Mouse (Mus musculus) embryonic facial prominence, embryonic 10.5 days (tissue): ENCODE measurements around the gene Atp2b4. TPM values are rescaled to one million over a fixed set of nuclear protein-coding genes. Genes with fewer than 3 reads are reported as not detected.
"Not testable (repeated sequence)": the region's sequence is repeated elsewhere in the genome, so short reads cannot be mapped to it uniquely, and the experiment has no call there.

Experiments
- DNase-seq: peaks from one replicate; pipeline ENCODE4 v3.0.0-alpha.2; 2017; ENCODE audit warnings: low spot score
- H3K27ac ChIP-seq: fragments of 300-500 bp; sonication (generic); replicated peaks from 2 replicates; pipeline ENCODE4 v1.5.1; 2016; ENCODE audit warnings: mild to moderate bottlenecking
- H3K27me3 ChIP-seq: fragments of 300-500 bp; sonication (generic); replicated peaks from 2 replicates; pipeline ENCODE4 v1.6.1; 2016; ENCODE audit warnings: low read depth, mild to moderate bottlenecking; ENCODE audit not compliant: poor library complexity, severe bottlenecking
- H3K36me3 ChIP-seq: fragments of 300-500 bp; sonication (generic); replicated peaks from 2 replicates; pipeline ENCODE4 v1.6.1; 2016; ENCODE audit warnings: mild to moderate bottlenecking, moderate library complexity
- H3K4me1 ChIP-seq: fragments of 300-500 bp; sonication (generic); 2 replicates; pipeline ENCODE4 v1.6.1; 2016
- H3K4me3 ChIP-seq: fragments of 300-500 bp; sonication (generic); 2 replicates; pipeline ENCODE4 v1.5.1; 2016; ENCODE audit warnings: mild to moderate bottlenecking, moderate library complexity
- H3K9me3 ChIP-seq: fragments of 300-500 bp; sonication (generic); 2 replicates; pipeline ENCODE4 v1.6.1; 2016; ENCODE audit warnings: mild to moderate bottlenecking
- WGBS: fragments of 180-500 bp; shearing (Covaris S2); methylation state at CpG from one replicate; pipeline ENCODE4 v1.1.7; 2016; 5-methylcytosine and 5-hydroxymethylcytosine counted together
- polyA plus RNA-seq: library from polyadenylated mRNA; unstranded; fragments of >200 nt; fragmentation: Nextera tagmentation; extraction: Ambion mirVana; gene quantifications from 2 replicates; pipeline ENCODE4 v1.2.1, GENCODE M21; 2016

Gene Atp2b4
- polyA plus RNA-seq, 1 experiment from 2014 or later = 5.2 TPM

GRCm38 (mm10) chr1:133670776-133671175, 130.1 kb downstream of the Atp2b4 start:
- no peak for DNase-seq
- Histone ChIP-seq H3K36me3 (no peaks in the 10 kb centered on the region), H3K27me3 (no peaks in the 10 kb centered on the region), H3K4me3 (no peak overlapping the region), H3K27ac (no peak overlapping the region), H3K4me1 (no peaks in the 10 kb centered on the region), H3K9me3 (no peaks in the 10 kb centered on the region)
- 85% methylated on average over 6 of the region's 6 CpGs for WGBS

- DNase-seq = no peak
- no peak overlapping the region for H3K27ac ChIP-seq
- no peaks in the 10 kb centered on the region for H3K9me3 ChIP-seq
- no peaks in the 10 kb centered on the region for H3K36me3 ChIP-seq
- no peaks in the 10 kb centered on the region for H3K27me3 ChIP-seq
- WGBS = 85% methylated on average over 12 of the region's 12 CpGs
- no peaks in the 10 kb centered on the region for H3K4me1 ChIP-seq
- no peak overlapping the region for H3K4me3 ChIP-seq
Observed at GRCm38 (mm10) chr1:133670190-133670589, 130.7 kb downstream of the Atp2b4 start.

GRCm38 (mm10) chr1:133668618-133669017, 132.2 kb downstream of the Atp2b4 start:
- H3K9me3 ChIP-seq = no peaks in the 10 kb centered on the region
- H3K27ac ChIP-seq = no peak overlapping the region
- DNase-seq = no peak
- no peaks in the 10 kb centered on the region for H3K27me3 ChIP-seq
- 87% methylated on average over 3 of the region's 3 CpGs for WGBS
- no peak overlapping the region for H3K4me3 ChIP-seq
- no peaks in the 10 kb centered on the region for H3K36me3 ChIP-seq
- H3K4me1 ChIP-seq = no peaks in the 10 kb centered on the region; the same call in 1 of the 2 replicates

- H3K27me3 ChIP-seq = no peaks in the 10 kb centered on the region
- WGBS = 34% methylated on average over 7 of the region's 7 CpGs
- H3K4me3 ChIP-seq = no peak overlapping the region
- no peaks in the 10 kb centered on the region for H3K36me3 ChIP-seq
- no peaks in the 10 kb centered on the region for H3K9me3 ChIP-seq
- H3K4me1 ChIP-seq = no peaks in the 10 kb centered on the region; the same call in 1 of the 2 replicates
- H3K27ac ChIP-seq = no peak overlapping the region
- no peak for DNase-seq
Observed at GRCm38 (mm10) chr1:133667721-133668120, 133.1 kb downstream of the Atp2b4 start.

GRCm38 (mm10) chr1:133665713-133666112, 135.1 kb downstream of the Atp2b4 start:
- not testable (repeated sequence) for H3K27ac ChIP-seq, H3K4me1 ChIP-seq, H3K36me3 ChIP-seq, H3K4me3 ChIP-seq, H3K27me3 ChIP-seq, DNase-seq, H3K9me3 ChIP-seq
- WGBS = 84% methylated on average over 7 of the region's 8 CpGs

- H3K27me3 ChIP-seq = no peaks in the 10 kb centered on the region
- H3K4me1 ChIP-seq = peaks cover 10% of the 10 kb centered on the region
- H3K9me3 ChIP-seq = no peaks in the 10 kb centered on the region
- no peak overlapping the region for H3K4me3 ChIP-seq
- peaks cover 3% of the 10 kb centered on the region for H3K36me3 ChIP-seq
- no peak overlapping the region for H3K27ac ChIP-seq
- no peak for DNase-seq
- 64% methylated on average over 11 of the region's 11 CpGs for WGBS
Observed at GRCm38 (mm10) chr1:133664203-133664970, 136.5 kb downstream of the Atp2b4 start.

- H3K27me3 ChIP-seq = no peaks in the 10 kb centered on the region
- WGBS = 85% methylated on average over 4 of the region's 4 CpGs
- H3K36me3 ChIP-seq = peaks cover 13% of the 10 kb centered on the region
- no peak overlapping the region for H3K27ac ChIP-seq
- H3K4me1 ChIP-seq = peaks cover 20% of the 10 kb centered on the region
- H3K9me3 ChIP-seq = no peaks in the 10 kb centered on the region
- H3K4me3 ChIP-seq = no peak overlapping the region
- DNase-seq = no peak
Observed at GRCm38 (mm10) chr1:133663427-133663826, 137.4 kb downstream of the Atp2b4 start.

GRCm38 (mm10) chr1:133662941-133663340, 137.9 kb downstream of the Atp2b4 start:
- peaks cover 18% of the 10 kb centered on the region for H3K36me3 ChIP-seq
- peaks cover 23% of the 10 kb centered on the region for H3K4me1 ChIP-seq
- no peaks in the 10 kb centered on the region for H3K27me3 ChIP-seq
- no peak for DNase-seq
- H3K9me3 ChIP-seq = no peaks in the 10 kb centered on the region
- no peak overlapping the region for H3K4me3 ChIP-seq
- WGBS = 94% methylated on average over 7 of the region's 7 CpGs
- H3K27ac ChIP-seq = no peak overlapping the region

GRCm38 (mm10) chr1:133661203-133661933, 139.5 kb downstream of the Atp2b4 start, which contains the start of gene Gm38394:
Gene Gm38394 (minus strand): TSS chr1:133661318.
- Histone ChIP-seq H3K36me3 (peaks cover 33% of the 10 kb centered on the region), H3K27ac (peak within 1 kb of the TSS; percentile 98), H3K4me3 (peak within 1 kb of the TSS; percentile 89), H3K4me1 (peaks cover 31% of the 10 kb centered on the region), H3K27me3 (no peaks in the 10 kb centered on the region), H3K9me3 (no peaks in the 10 kb centered on the region)
- DNase-seq = peak; percentile 93
- 3% methylated on average over 26 of the region's 26 CpGs for WGBS

GRCm38 (mm10) chr1:133660466-133661202, 140.2 kb downstream of the Atp2b4 start, which contains the start of gene Zbed6:
Gene Zbed6 (minus strand): TSS chr1:133660885.
- H3K4me1 ChIP-seq = peaks cover 31% of the 10 kb centered on the region
- 1% methylated on average over 41 of the region's 41 CpGs for WGBS
- peak; percentile 87 for DNase-seq

GRCm38 (mm10) chr1:133658878-133659277, 142.0 kb downstream of the Atp2b4 start:
- peaks cover 51% of the 10 kb centered on the region for H3K36me3 ChIP-seq
- WGBS = 85% methylated on average over 3 of the region's 3 CpGs
- H3K4me1 ChIP-seq = peaks cover 31% of the 10 kb centered on the region
- no peaks in the 10 kb centered on the region for H3K27me3 ChIP-seq
- no peak overlapping the region for H3K27ac ChIP-seq
- H3K4me3 ChIP-seq = no peak overlapping the region; the same call in 1 of the 2 replicates
- H3K9me3 ChIP-seq = no peaks in the 10 kb centered on the region
- no peak for DNase-seq

More at GRCm38 (mm10) chr1:133660466-133661202, 140.2 kb downstream of the Atp2b4 start, which contains the start of gene Zbed6:
- H3K27me3 ChIP-seq = no peaks in the 10 kb centered on the region
- H3K9me3 ChIP-seq = no peaks in the 10 kb centered on the region
- H3K4me3 ChIP-seq = peak within 1 kb of the TSS; percentile 89
- peak within 1 kb of the TSS; percentile 98 for H3K27ac ChIP-seq
- peaks cover 39% of the 10 kb centered on the region for H3K36me3 ChIP-seq

GRCm38 (mm10) chr1:133656811-133657210, 144.0 kb downstream of the Atp2b4 start:
- Histone ChIP-seq H3K36me3 (peaks cover 70% of the 10 kb centered on the region), H3K4me1 (peaks cover 31% of the 10 kb centered on the region), H3K9me3 (no peaks in the 10 kb centered on the region), H3K27me3 (no peaks in the 10 kb centered on the region), H3K4me3 (no peak overlapping the region), H3K27ac (no peak overlapping the region)
- 79% methylated on average over 5 of the region's 5 CpGs for WGBS
- DNase-seq = no peak
